Mouse (Mus musculus) liver, embryonic 16.5 days (tissue): ENCODE data around the gene Olfr1341. TPM values are rescaled to one million over a fixed set of nuclear protein-coding genes. Genes with fewer than 3 reads are reported as not detected.

Experiments
- ATAC-seq: fragments of 200-750 bp; cut with Nextera tagmentation; 2 replicates; pipeline ENCODE4 v1.8.0; 2017; ENCODE audit warnings: low read depth, mild to moderate bottlenecking, moderate number of reproducible peaks, moderate library complexity
- H3K27ac ChIP-seq: fragments of 300-500 bp; sonication (generic); 2 replicates; pipeline ENCODE4 v1.5.1; 2014; ENCODE audit warnings: mild to moderate bottlenecking, low read length
- H3K27me3 ChIP-seq: fragments of 300-500 bp; sonication (generic); 2 replicates; pipeline ENCODE4 v1.6.1; 2014; ENCODE audit warnings: low read depth, low read length, mixed read lengths; ENCODE audit not compliant: control insufficient read depth, insufficient read depth
- H3K36me3 ChIP-seq: fragments of 300-500 bp; sonication (generic); 2 replicates; pipeline ENCODE4 v1.6.1; 2014; ENCODE audit warnings: mild to moderate bottlenecking; ENCODE audit not compliant: control insufficient read depth, insufficient read depth
- H3K4me1 ChIP-seq: fragments of 300-500 bp; sonication (generic); 2 replicates; pipeline ENCODE4 v1.6.1; 2014; ENCODE audit warnings: low read depth, low read length, mixed read lengths; ENCODE audit not compliant: control insufficient read depth
- H3K4me2 ChIP-seq: fragments of 300-500 bp; sonication (generic); 2 replicates; pipeline ENCODE4 v1.6.1; 2014; ENCODE audit warnings: low read depth, low read length, mixed read lengths
- H3K4me3 ChIP-seq: fragments of 300-500 bp; sonication (generic); 2 replicates; pipeline ENCODE4 v1.5.1; 2014; ENCODE audit warnings: low read depth, mild to moderate bottlenecking, low read length
- H3K9ac ChIP-seq: fragments of 300-500 bp; sonication (generic); 2 replicates; pipeline ENCODE4 v1.6.1; 2014; ENCODE audit warnings: low read depth, low read length
- H3K9me3 ChIP-seq: fragments of 300-500 bp; sonication (generic); replicated peaks from 2 replicates; pipeline ENCODE4 v1.6.1; 2016; ENCODE audit warnings: low read length; ENCODE audit not compliant: control insufficient read depth
- WGBS: fragments of 180-500 bp; shearing (Covaris S2); extraction: QIAGEN DNeasy Blood & Tissue Kit; methylation state at CpG from one replicate; pipeline ENCODE4 v1.1.7; 2014; ENCODE audit not compliant: insufficient replicate concordance; 5-methylcytosine and 5-hydroxymethylcytosine counted together
- polyA plus RNA-seq: library from polyadenylated mRNA; unstranded; fragments of >200 nt; fragmentation: Nextera tagmentation; extraction: Ambion mirVana; gene quantifications from 2 replicates; pipeline ENCODE4 v1.2.1, GENCODE M21; 2015

The Olfr1341 gene
- not detected in 2 replicates for polyA plus RNA-seq

DNA sequence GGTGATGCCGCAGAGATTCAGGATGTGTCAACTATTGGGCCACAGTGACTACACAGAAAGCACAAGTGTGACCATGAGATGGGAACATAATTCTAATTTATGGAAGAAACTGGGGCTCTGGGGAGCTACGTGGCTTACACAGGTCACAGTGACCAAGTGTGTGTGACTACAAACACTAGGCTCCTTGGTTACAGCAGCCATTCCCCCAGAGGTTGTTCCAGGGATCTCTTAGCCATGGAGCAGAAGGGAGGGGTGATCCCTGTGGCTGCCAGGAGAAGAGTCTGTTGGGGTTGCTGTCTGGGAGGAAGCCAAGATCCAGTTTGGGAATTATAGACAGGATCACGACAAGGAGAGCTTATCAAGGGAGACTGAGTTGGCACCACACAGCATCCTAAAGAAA lies at the start of gene Olfr1341:
Olfr1341 (plus strand) TSS at position 301 of the 400 bp plus-strand sequence.
- no peaks in the 10 kb centered on the region for H3K4me1 ChIP-seq
- ATAC-seq = no peak
- 48% methylated on average over 3 of the region's 3 CpGs for WGBS

DNA sequence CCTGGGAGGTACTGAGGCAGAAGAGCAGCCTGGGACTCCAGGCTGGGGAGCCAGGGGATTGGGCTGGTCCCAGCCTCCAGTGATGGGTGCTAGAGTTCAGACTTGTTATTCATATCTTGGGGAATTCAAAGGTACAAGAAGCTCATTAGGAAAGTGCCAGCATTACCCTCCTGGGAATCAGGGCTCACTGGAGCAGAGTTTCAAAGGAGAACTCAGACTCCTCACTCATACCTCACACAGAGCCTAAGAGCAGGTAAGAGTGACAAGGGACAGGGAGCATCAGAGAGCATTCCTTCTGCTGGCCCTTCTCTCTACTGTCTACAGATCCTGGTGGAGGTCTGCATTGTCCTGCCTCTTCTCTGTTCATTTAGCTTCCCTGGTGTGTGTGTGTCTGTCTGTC lies 44.7 kb upstream of the Olfr1341 start, which contains the start of gene Olfr62:
Olfr62 (plus strand) TSS at position 301 of the 400 bp plus-strand sequence.
- no peak within 1 kb of the TSS for H3K27ac ChIP-seq
- H3K9me3 ChIP-seq = no peaks in the 10 kb centered on the region
- no peak within 1 kb of the TSS for H3K4me3 ChIP-seq
- no peaks in the 10 kb centered on the region for H3K36me3 ChIP-seq
- ATAC-seq = no peak
- no peak within 1 kb of the TSS for H3K9ac ChIP-seq
- no peaks in the 10 kb centered on the region for H3K4me1 ChIP-seq
- no peak within 1 kb of the TSS for H3K4me2 ChIP-seq
- no peaks in the 10 kb centered on the region for H3K27me3 ChIP-seq

More for the DNA sequence above, at the start of gene Olfr1341:
- Histone ChIP-seq H3K36me3 (no peaks in the 10 kb centered on the region), H3K27me3 (no peaks in the 10 kb centered on the region), H3K4me2 (no peak within 1 kb of the TSS), H3K9me3 (no peaks in the 10 kb centered on the region), H3K9ac (no peak within 1 kb of the TSS), H3K27ac (no peak within 1 kb of the TSS), H3K4me3 (no peak within 1 kb of the TSS)

DNA sequence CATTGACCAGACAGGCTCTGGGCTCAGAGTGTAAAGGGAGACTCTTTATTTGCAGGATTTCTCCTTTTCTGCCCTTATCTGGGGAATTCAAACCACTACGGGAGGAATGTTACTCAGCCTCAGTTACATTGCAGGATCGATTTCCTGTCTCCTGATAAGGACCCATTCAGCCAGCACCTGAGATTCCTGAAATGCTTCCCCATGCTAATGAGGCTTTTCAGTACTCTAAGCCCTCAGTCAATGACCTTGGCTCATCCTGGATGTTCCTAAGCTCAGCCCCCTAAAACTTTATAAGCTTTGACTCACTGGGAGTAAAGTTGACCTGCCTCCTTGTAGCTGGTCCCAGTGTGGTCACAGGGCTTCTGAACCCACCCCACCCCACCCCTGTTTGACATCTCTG lies 16.2 kb upstream of the Olfr1341 start:
- no peak overlapping the region for H3K27ac ChIP-seq
- no peaks in the 10 kb centered on the region for H3K9me3 ChIP-seq
- WGBS = 22% methylated on average over 2 of the region's 2 CpGs
- H3K4me1 ChIP-seq = no peaks in the 10 kb centered on the region
- H3K36me3 ChIP-seq = no peaks in the 10 kb centered on the region
- no peak for ATAC-seq
- H3K4me2 ChIP-seq = no peak overlapping the region
- H3K9ac ChIP-seq = no peak overlapping the region
- H3K4me3 ChIP-seq = no peak overlapping the region
- H3K27me3 ChIP-seq = no peaks in the 10 kb centered on the region

DNA sequence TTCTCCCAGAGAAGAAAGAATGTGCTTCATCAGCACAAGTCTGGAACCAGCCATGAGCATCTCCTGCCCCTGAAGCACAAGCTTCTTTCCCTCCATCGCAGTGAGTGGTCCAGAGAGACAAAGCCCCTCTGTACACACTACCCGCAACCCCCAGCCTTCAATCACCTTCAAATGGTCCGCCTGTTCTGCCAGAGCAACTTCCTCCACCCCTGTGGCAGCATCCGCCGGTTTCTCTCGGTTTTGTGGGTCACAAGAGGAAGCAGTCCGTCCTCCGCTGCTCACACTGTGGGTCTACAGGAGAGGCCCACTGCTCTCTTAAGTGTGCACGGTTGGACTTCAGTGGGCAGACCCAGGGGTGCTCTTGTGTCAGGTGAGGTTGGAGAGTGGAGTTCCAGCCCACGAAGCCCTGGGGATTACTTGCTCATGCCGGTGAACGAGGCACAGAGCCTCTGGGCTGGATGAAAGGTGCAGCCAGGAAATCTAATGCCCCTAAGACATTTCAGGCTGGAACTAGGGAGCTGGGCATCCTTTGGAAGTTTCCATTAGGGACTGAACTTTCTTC lies 10.8 kb upstream of the Olfr1341 start, which contains the start of gene Olfr1342:
Olfr1342 (minus strand) TSS at position 345 of the 562 bp plus-strand sequence.
- Histone ChIP-seq H3K4me3 (no peak within 1 kb of the TSS), H3K27me3 (no peaks in the 10 kb centered on the region), H3K4me2 (no peak within 1 kb of the TSS), H3K9ac (no peak within 1 kb of the TSS), H3K4me1 (no peaks in the 10 kb centered on the region), H3K36me3 (no peaks in the 10 kb centered on the region), H3K9me3 (no peaks in the 10 kb centered on the region), H3K27ac (no peak within 1 kb of the TSS)
- WGBS = 19% methylated on average over 12 of the region's 12 CpGs
- ATAC-seq = no peak

DNA sequence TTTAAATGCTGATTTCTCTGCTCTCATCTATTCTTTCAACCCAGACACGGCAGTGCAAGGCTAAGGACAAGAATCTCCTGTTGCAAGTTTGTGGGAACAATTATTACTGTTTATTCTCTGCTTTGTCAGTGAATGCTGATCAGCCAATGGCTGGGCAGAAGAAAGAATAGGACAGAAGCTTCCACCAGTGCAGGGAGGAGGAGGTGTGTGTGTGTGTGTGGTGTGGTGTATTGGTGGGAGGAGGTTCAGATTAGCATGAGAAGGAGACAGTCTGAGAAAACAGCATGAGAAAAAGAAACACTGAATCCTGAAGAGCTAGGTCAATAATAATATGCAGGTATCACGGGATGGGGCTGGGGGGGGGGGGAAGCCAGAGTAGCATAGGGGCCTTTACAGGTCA lies 9.5 kb upstream of the Olfr1341 start:
- H3K36me3 ChIP-seq = no peaks in the 10 kb centered on the region
- no peaks in the 10 kb centered on the region for H3K9me3 ChIP-seq
- H3K27me3 ChIP-seq = no peaks in the 10 kb centered on the region
- 51% methylated on average over 2 of the region's 2 CpGs for WGBS
- no peak overlapping the region for H3K4me2 ChIP-seq
- no peak overlapping the region for H3K9ac ChIP-seq
- ATAC-seq = no peak
- H3K27ac ChIP-seq = no peak overlapping the region
- no peak overlapping the region for H3K4me3 ChIP-seq
- no peaks in the 10 kb centered on the region for H3K4me1 ChIP-seq

DNA sequence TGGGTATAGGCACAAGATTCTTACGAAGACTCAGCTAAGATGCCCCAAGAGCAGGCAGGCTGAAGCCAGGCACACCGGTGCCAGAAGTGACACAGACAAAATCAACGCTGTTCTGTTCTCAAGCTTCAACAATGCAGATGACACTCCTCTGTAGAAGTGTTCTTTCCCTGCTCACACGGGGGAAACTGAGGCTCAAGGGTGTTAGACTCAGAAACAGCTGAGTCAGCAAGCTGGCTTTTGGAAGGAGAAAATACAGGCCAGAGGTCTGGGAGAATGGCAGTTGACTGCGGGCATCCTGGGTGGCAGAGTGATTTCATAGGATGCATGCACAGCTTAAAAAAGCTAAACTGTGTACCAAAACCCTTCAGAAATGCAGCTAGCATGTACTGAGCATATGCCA lies 4.8 kb downstream of the Olfr1341 start:
- Histone ChIP-seq H3K9ac (no peak overlapping the region), H3K27ac (no peak overlapping the region), H3K4me3 (no peak overlapping the region), H3K4me1 (no peaks in the 10 kb centered on the region), H3K9me3 (no peaks in the 10 kb centered on the region), H3K27me3 (no peaks in the 10 kb centered on the region), H3K4me2 (no peak overlapping the region), H3K36me3 (no peaks in the 10 kb centered on the region)
- ATAC-seq = no peak
- 64% methylated on average over 5 of the region's 5 CpGs for WGBS

DNA sequence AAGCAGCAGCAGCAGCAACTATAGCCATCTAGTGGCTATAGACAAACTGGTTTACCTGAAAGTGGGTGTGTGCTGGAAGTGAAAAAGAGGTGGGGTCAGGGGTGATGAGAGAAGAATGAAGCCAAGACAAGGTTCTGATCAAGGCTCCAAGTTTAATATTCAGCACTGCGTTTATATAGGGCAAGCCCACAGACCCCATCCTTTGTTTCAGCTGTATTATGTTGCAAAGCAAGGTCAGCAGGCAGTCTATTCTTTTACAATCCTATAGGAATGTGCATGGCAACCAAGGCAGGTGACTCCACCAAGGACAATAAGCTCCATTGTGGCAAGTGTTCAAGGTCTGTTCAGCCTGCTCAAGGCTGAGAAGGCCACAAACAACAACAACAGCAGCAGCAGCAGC lies 8.3 kb downstream of the Olfr1341 start:
- Histone ChIP-seq H3K4me2 (no peak overlapping the region), H3K9me3 (no peaks in the 10 kb centered on the region), H3K27me3 (no peaks in the 10 kb centered on the region), H3K27ac (no peak overlapping the region), H3K9ac (no peak overlapping the region), H3K4me3 (no peak overlapping the region), H3K36me3 (no peaks in the 10 kb centered on the region), H3K4me1 (no peaks in the 10 kb centered on the region)
- WGBS = 59% methylated on average over 1 of the region's 1 CpGs
- ATAC-seq = no peak

DNA sequence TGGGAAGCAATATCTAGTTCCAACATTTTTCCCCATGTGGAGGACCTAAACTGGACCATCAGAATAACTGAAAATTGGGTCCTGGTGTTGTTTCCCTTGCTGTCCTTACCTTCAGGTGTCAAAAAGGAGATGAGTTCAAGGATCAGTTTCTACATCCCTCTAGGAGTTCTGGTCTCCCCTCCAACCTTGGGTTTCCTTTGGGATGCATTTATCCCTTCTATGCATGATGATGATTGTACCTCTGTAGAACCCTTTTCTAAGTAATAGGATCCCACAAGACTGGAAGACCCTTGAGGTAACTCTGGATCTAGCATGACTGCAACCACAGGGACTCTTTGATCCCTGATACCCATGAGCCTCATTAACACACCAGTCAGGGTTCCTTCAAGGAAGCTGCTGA lies 16.5 kb downstream of the Olfr1341 start, which contains the start of gene Olfr1340:
Olfr1340 (plus strand) TSS at position 301 of the 400 bp plus-strand sequence.
- Histone ChIP-seq H3K4me3 (no peak within 1 kb of the TSS), H3K27ac (no peak within 1 kb of the TSS), H3K36me3 (no peaks in the 10 kb centered on the region), H3K9ac (no peak within 1 kb of the TSS), H3K27me3 (no peaks in the 10 kb centered on the region), H3K4me2 (no peak within 1 kb of the TSS), H3K4me1 (no peaks in the 10 kb centered on the region), H3K9me3 (no peaks in the 10 kb centered on the region)
- ATAC-seq = no peak

DNA sequence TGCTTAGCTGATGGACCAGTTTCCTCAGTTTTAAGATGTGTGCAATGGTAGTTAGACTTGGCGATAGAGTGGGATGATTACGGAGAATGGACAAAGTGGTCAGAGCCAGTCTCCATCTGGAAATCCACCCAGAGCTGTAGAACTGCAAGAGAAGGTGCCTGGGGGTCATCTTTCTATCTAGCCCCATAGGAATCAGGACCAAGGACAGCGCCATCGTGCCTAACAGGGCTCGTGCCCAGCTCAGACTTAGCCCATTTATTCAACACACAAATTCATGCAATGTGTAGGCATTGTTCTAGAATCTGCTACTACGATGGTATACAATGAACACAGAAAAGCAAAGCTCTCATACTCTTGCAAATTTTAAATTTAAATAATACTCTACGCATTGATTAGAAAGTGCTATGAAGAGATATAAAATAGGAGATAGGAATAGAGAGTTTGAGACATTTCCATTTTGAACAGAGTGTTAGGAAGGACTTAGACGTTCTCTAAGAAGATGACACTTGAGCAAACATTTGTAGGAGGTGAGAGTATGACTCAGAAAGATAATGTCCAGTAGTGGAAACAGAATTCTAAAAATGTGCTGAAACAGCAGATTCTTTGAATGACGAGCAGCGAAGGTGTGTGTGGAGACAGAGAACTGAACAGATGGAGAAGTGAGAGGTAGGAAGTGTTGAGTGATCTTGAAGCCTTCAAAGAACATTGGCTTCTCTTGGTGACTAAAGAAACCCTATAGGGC lies 18.6 kb downstream of the Olfr1341 start:
- Histone ChIP-seq H3K27ac (no peak overlapping the region), H3K9ac (no peak overlapping the region), H3K4me1 (no peaks in the 10 kb centered on the region), H3K9me3 (no peaks in the 10 kb centered on the region), H3K27me3 (no peaks in the 10 kb centered on the region), H3K4me2 (no peak overlapping the region), H3K4me3 (no peak overlapping the region), H3K36me3 (no peaks in the 10 kb centered on the region)
- WGBS = 41% methylated on average over 10 of the region's 10 CpGs
- no peak for ATAC-seq
